Mouse (Mus musculus): ENCODE measurements around the gene Vmn2r15. TPM values are rescaled to one million over a fixed set of nuclear protein-coding genes. Genes with fewer than 3 reads are reported as not detected.

Gene Vmn2r15
- polyA plus RNA-seq (2014; fragmentation: Nextera tagmentation; extraction: Ambion mirVana): not detected in 2 replicates

DNA sequence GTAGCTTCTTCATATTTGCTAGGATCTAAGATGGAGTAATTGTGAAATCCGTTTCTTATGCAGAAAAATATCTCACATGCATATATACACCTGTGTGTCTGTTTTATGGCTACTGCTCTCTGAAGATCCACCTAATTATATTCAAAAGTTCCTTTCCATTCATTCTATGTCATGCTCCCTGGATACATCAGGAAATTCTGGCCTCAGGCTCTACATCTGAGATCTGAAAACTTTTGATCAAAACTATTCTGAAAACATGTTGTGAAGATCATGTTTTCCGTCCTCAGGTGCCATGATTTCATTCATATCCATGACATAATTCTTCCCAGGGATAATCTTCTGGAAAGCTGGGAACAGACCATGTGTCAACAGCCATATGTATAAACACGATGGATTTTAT lies at the start of gene Vmn2r15:
Gene Vmn2r15, minus strand, starts transcription at position 101 of the 400 bp plus-strand sequence.
- Histone ChIP-seq H3K4me1 (ENCODE audit: control insufficient read depth, insufficient read depth, low read length) (no peaks in the 10 kb centered on the region), H3K9me3 (ENCODE audit: control insufficient read depth, low read length) (peaks cover 3% of the 10 kb centered on the region; the same call in 1 of the 2 replicates), H3K36me3 (ENCODE audit: control insufficient read depth, insufficient read depth, low read length) (no peaks in the 10 kb centered on the region), H3K27ac (ENCODE audit: low read depth, low read length) (no peak within 1 kb of the TSS), H3K27me3 (ENCODE audit: control insufficient read depth, insufficient read depth, low read length) (no peaks in the 10 kb centered on the region), H3K4me3 (ENCODE audit: low read depth, low read length) (no peak within 1 kb of the TSS), H3K4me2 (ENCODE audit: low read depth) (no peak within 1 kb of the TSS), H3K9ac (ENCODE audit: low read length) (no peak within 1 kb of the TSS)
- DNase-seq (ENCODE audit: low spot score) (no peak), ATAC-seq (ENCODE audit: insufficient read depth, low FRiP score, low TSS enrichment) (no peak)
- 62% methylated on average over 3 of the region's 3 CpGs for WGBS

DNA sequence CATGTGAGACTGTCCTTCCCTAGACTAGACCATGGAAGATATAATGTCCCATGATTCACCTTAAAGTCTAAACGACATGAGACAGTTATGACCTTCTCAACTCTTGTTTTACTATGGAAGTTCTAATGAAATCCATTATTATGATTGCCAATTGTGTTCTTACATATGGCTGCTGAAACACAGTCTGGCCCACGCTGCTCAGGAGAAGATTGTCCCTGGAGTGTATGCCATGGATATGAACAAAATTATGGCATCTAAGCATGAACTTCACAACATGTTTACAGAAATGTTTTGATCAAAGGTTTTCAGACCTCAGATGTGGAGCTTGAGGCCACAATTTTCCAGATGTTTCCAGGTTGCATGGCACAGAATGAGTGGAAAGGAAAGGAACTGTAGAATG lies 32.4 kb upstream of the Vmn2r15 start, which contains the start of gene Vmn2r16:
Gene Vmn2r16, plus strand, starts transcription at position 301 of the 400 bp plus-strand sequence.
- peaks cover 6% of the 10 kb centered on the region; the same call in 1 of the 2 replicates for H3K9me3 ChIP-seq (ENCODE audit: control insufficient read depth, low read length)
- H3K4me1 ChIP-seq (ENCODE audit: control insufficient read depth, insufficient read depth, low read length): no peaks in the 10 kb centered on the region
- DNase-seq (ENCODE audit: low spot score): no peak
- no peaks in the 10 kb centered on the region for H3K36me3 ChIP-seq (ENCODE audit: control insufficient read depth, insufficient read depth, low read length)
- no peak within 1 kb of the TSS for H3K4me3 ChIP-seq (ENCODE audit: low read depth, low read length)
- H3K4me2 ChIP-seq (ENCODE audit: low read depth): no peak within 1 kb of the TSS
- no peak for ATAC-seq (ENCODE audit: insufficient read depth, low FRiP score, low TSS enrichment)
- H3K9ac ChIP-seq (ENCODE audit: low read length): no peak within 1 kb of the TSS
- no peaks in the 10 kb centered on the region for H3K27me3 ChIP-seq (ENCODE audit: control insufficient read depth, insufficient read depth, low read length)
- no peak within 1 kb of the TSS for H3K27ac ChIP-seq (ENCODE audit: low read depth, low read length)
- 66% methylated on average over 2 of the region's 2 CpGs for WGBS

DNA sequence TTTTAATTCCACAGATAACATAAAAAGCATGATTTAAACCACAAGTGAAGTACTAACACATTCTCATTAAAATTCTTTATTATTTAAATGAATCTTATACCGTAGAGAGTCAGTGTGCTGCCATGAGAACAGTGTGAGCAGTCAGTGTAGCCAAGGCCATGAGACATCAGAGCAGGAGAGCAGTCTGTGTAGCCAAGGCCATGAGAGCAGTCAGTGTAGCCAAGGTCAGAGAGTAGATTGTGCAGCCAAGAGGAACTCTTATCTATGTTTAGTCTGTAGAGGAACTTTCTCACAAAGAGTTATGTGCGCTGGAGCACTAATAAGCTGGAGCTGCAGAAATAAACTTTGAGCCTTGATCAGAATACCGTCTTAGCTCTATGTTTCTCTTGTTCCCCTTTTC lies 2.8 kb downstream of the Vmn2r15 start:
- H3K4me1 ChIP-seq (ENCODE audit: control insufficient read depth, insufficient read depth, low read length): no peaks in the 10 kb centered on the region
- H3K4me2 ChIP-seq (ENCODE audit: low read depth): no peak overlapping the region
- no peak overlapping the region for H3K27ac ChIP-seq (ENCODE audit: low read depth, low read length)
- H3K4me3 ChIP-seq (ENCODE audit: low read depth, low read length): no peak overlapping the region
- no peak for ATAC-seq (ENCODE audit: insufficient read depth, low FRiP score, low TSS enrichment)
- no peaks in the 10 kb centered on the region for H3K27me3 ChIP-seq (ENCODE audit: control insufficient read depth, insufficient read depth, low read length)
- WGBS: 77% methylated on average over 3 of the region's 3 CpGs
- H3K9me3 ChIP-seq (ENCODE audit: control insufficient read depth, low read length): peaks cover 3% of the 10 kb centered on the region; the same call in 1 of the 2 replicates
- DNase-seq (ENCODE audit: low spot score): no peak
- H3K9ac ChIP-seq (ENCODE audit: low read length): no peak overlapping the region
- H3K36me3 ChIP-seq (ENCODE audit: control insufficient read depth, insufficient read depth, low read length): no peaks in the 10 kb centered on the region

Other genes starting within 250 kb of the Vmn2r15 start
- not detected in 2 replicates for gene Vmn2r11, start 238.1 kb downstream of the Vmn2r15 start, polyA plus RNA-seq (2014; fragmentation: Nextera tagmentation; extraction: Ambion mirVana)
- gene Vmn2r12, start 199.7 kb downstream of the Vmn2r15 start, polyA plus RNA-seq (2014; fragmentation: Nextera tagmentation; extraction: Ambion mirVana): not detected in 2 replicates
- not detected in 2 replicates for gene Vmn2r13, start 105.4 kb downstream of the Vmn2r15 start, polyA plus RNA-seq (2014; fragmentation: Nextera tagmentation; extraction: Ambion mirVana)
- gene Vmn2r14, start 72.9 kb downstream of the Vmn2r15 start, polyA plus RNA-seq (2014; fragmentation: Nextera tagmentation; extraction: Ambion mirVana): not detected in 2 replicates
- gene Vmn2r16, start 32.5 kb upstream of the Vmn2r15 start, polyA plus RNA-seq (2014; fragmentation: Nextera tagmentation; extraction: Ambion mirVana): not detected in 2 replicates
- gene Vmn2r17, start 122.0 kb upstream of the Vmn2r15 start, polyA plus RNA-seq (2014; fragmentation: Nextera tagmentation; extraction: Ambion mirVana): not detected in 2 replicates